ENCODE assay signal across 7 mouse cellular contexts in the genomic region with DNA sequence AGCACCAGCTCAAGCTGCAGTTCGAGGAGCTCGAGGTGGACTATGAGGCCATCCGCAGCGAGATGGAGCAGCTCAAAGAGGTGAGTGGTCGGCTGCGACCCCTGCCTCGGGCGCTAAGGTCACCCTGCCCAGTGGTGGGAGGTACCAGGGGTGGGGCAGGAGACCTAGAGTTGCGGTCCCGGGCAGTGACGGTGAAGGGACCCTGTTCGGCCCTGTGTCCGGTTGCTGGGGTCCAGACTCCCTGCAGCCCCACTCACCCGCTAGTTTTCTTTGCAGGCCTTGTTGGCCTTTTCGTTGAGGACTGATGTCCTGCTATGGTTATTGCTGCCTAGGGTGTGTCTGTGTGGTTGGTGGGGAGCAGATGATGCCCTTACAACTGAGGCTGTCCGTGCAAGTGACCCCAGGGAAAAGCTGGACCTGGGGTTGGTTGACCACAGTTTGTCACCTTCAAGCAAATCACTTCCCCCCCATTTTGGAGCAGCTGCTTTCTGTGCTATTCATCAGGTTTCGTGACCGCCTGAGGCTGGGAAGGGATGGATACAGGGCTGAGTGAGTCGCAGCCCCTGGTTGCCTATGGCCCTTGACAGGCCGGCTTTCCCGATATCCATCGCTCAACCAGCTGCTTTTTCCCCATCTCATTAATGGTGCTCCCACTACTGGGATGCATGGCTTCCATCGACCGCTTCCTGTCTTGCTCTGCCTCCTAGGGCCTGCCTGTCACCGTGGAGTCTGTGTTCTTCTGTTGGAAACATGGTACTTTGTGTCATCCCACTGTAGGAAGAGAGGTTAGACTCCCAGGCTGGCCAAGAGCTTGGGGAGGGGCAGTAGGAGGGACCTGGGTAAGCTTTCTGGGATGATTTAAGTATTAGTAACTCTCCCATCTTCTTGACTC. TPM values are rescaled to one million over a fixed set of nuclear protein-coding genes. Genes with fewer than 3 reads are reported as not detected.
DNase-seq lines count a peak whose midpoint lies in the region; ATAC-seq and TF ChIP-seq lines count a peak whose summit lies in the region.

No protein-coding gene starts in this region.

- DNase-seq in A20 (ENCODE audit: low read depth, low spot score): peak; percentile 42
- DNase-seq in CH12.LX (ENCODE audit: extremely low read depth): no peak
- no peak for DNase-seq in limb, embryonic 14.5 days (ENCODE audit: low spot score)
- DNase-seq in adrenal gland, adult 8-10 months: no peak
- DNase-seq in thymus, postnatal 36 days: no peak

- no peak for TF ChIP-seq EP300 in CH12.LX (IDR thresholded peaks at IDR 0.05; ENCODE audit: low read length)

- H3K9ac ChIP-seq in CH12.LX (ENCODE audit: insufficient read depth, low read depth): peak overlapping the region; percentile 79
- peak overlapping the region; percentile 95 for H3K9ac ChIP-seq in forebrain, embryonic 12.5 days
- H3K9ac ChIP-seq in limb, embryonic 14.5 days (ENCODE audit: low read depth, low read length, severe bottlenecking): peak overlapping the region; percentile 93
- H3K9ac ChIP-seq in neural tube, embryonic 14.5 days (replicated peaks; ENCODE audit: low read depth, low read length): peak overlapping the region; percentile 88

- in situ Hi-C loops in CH12.LX (cut with MboI; ENCODE audit: low pct_ligation_motif_present, low pct_unique_long_range_greater_than_20kb, low sequenced_read_pairs): no loop called here

- 11% methylated on average over 25 of the region's 25 CpGs for WGBS in forebrain, embryonic 12.5 days
- 7% methylated on average over 25 of the region's 25 CpGs for WGBS in limb, embryonic 14.5 days
- 5% methylated on average over 25 of the region's 25 CpGs for WGBS in neural tube, embryonic 14.5 days

- TF ChIP-seq CTCF in CH12.LX (conservative IDR thresholded peaks at IDR 0.05 in 1 of 2, IDR thresholded peaks at IDR 0.05 in 1 of 2; ENCODE audit: low read depth in 2 of 2, low read length in 2 of 2): no peak

- H3K4me3 ChIP-seq in CH12.LX (replicated peaks in 1 of 3; ENCODE audit: low read depth in 2 of 3, low read length in 2 of 3, poor library complexity in 1 of 3): peak overlapping the region; percentile 85 to 100 (median 95)
- H3K4me3 ChIP-seq in forebrain, embryonic 12.5 days (replicated peaks): peak overlapping the region; percentile 88
- H3K4me3 ChIP-seq in limb, embryonic 14.5 days (replicated peaks; ENCODE audit: low read length): peak overlapping the region; percentile 93
- peak overlapping the region; percentile 85 for H3K4me3 ChIP-seq in neural tube, embryonic 14.5 days (ENCODE audit: low read depth, low read length)

- H3K4me2 ChIP-seq in CH12.LX (ENCODE audit: insufficient read depth, low read depth, poor library complexity, severe bottlenecking): peak overlapping the region; percentile 52
- peak overlapping the region; percentile 85 for H3K4me2 ChIP-seq in forebrain, embryonic 12.5 days
- H3K4me2 ChIP-seq in limb, embryonic 14.5 days (replicated peaks; ENCODE audit: low read depth, low read length, severe bottlenecking): peak overlapping the region; percentile 88
- H3K4me2 ChIP-seq in neural tube, embryonic 14.5 days (ENCODE audit: low read depth, low read length): peak overlapping the region; percentile 93

- TF ChIP-seq RAD21 in CH12.LX (IDR thresholded peaks at IDR 0.05; ENCODE audit: low read depth, low read length): no peak

- H3K27me3 ChIP-seq in CH12.LX (replicated peaks): no peaks in the 10 kb centered on the region
- H3K27me3 ChIP-seq in forebrain, embryonic 12.5 days: no peaks in the 10 kb centered on the region
- H3K27me3 ChIP-seq in limb, embryonic 14.5 days (ENCODE audit: control insufficient read depth, insufficient read depth, low read length): no peaks in the 10 kb centered on the region
- no peaks in the 10 kb centered on the region for H3K27me3 ChIP-seq in neural tube, embryonic 14.5 days (ENCODE audit: control insufficient read depth, insufficient read depth, low read length)

- no peaks in the 10 kb centered on the region for H3K9me3 ChIP-seq in CH12.LX (replicated peaks; ENCODE audit: low read length)
- no peaks in the 10 kb centered on the region for H3K9me3 ChIP-seq in forebrain, embryonic 12.5 days
- H3K9me3 ChIP-seq in limb, embryonic 14.5 days (ENCODE audit: control insufficient read depth, low read length): no peaks in the 10 kb centered on the region
- no peaks in the 10 kb centered on the region for H3K9me3 ChIP-seq in neural tube, embryonic 14.5 days (ENCODE audit: control insufficient read depth, low read length)

- no peak for TF ChIP-seq POLR2A in CH12.LX (IDR thresholded peaks at IDR 0.05; ENCODE audit: low read depth, low read length)
- no peak for TF ChIP-seq POLR2A in limb, embryonic 14.5 days (IDR thresholded peaks at IDR 0.05; ENCODE audit: borderline replicate concordance, extremely low read depth, insufficient read depth, insufficient read length)

- dilution Hi-C loops in CH12.LX (cut with MboI; ENCODE audit: extremely low pct_ligation_motif_present, extremely low pct_unique_long_range_greater_than_20kb, low sequenced_read_pairs): no loop called here

- peaks cover 18% of the 10 kb centered on the region; the same call in 1 of the 2 replicates for H3K79me2 ChIP-seq in CH12.LX (replicated peaks; ENCODE audit: control insufficient read depth, extremely low read depth, insufficient read depth, poor library complexity, severe bottlenecking)

- H3K4me1 ChIP-seq in CH12.LX (ENCODE audit: control insufficient read depth in 1 of 2, insufficient read depth in 2 of 2): peaks cover 10 to 60% of the 10 kb centered on the region in 2 experiments
- peaks cover 49% of the 10 kb centered on the region for H3K4me1 ChIP-seq in forebrain, embryonic 12.5 days
- peaks cover 28% of the 10 kb centered on the region for H3K4me1 ChIP-seq in limb, embryonic 14.5 days (ENCODE audit: control insufficient read depth, insufficient read depth, low read length)
- H3K4me1 ChIP-seq in neural tube, embryonic 14.5 days (ENCODE audit: control insufficient read depth, insufficient read depth, low read length): peaks cover 33% of the 10 kb centered on the region

- H3K36me3 ChIP-seq in CH12.LX (replicated peaks in 1 of 2; ENCODE audit: control insufficient read depth in 1 of 2, insufficient read depth in 1 of 2, low read length in 1 of 2): peaks cover 0 to 15% of the 10 kb centered on the region in 2 experiments
- no peaks in the 10 kb centered on the region for H3K36me3 ChIP-seq in forebrain, embryonic 12.5 days (replicated peaks)
- H3K36me3 ChIP-seq in limb, embryonic 14.5 days (ENCODE audit: control insufficient read depth, insufficient read depth, low read length): no peaks in the 10 kb centered on the region
- H3K36me3 ChIP-seq in neural tube, embryonic 14.5 days (ENCODE audit: control insufficient read depth, insufficient read depth, low read length): no peaks in the 10 kb centered on the region

- ATAC-seq in forebrain, embryonic 12.5 days (ENCODE audit: low FRiP score): no peak; the same call in 1 of the 2 replicates
- no peak for ATAC-seq in limb, embryonic 14.5 days (ENCODE audit: low FRiP score, low read depth)
- ATAC-seq in neural tube, embryonic 14.5 days (ENCODE audit: low read depth): no peak; the same call in 1 of the 2 replicates

- no peak overlapping the region for H3K27ac ChIP-seq in CH12.LX (ENCODE audit: insufficient read depth, low read depth)
- peak overlapping the region; percentile 50; the same call in 1 of the 2 replicates for H3K27ac ChIP-seq in forebrain, embryonic 12.5 days
- peak overlapping the region; percentile 71 for H3K27ac ChIP-seq in limb, embryonic 14.5 days (replicated peaks; ENCODE audit: low read depth, low read length)
- peak overlapping the region; percentile 91 for H3K27ac ChIP-seq in neural tube, embryonic 14.5 days (ENCODE audit: low read depth, low read length)

TF ChIP-seq in CH12.LX, 34 proteins besides CTCF, POLR2A, EP300 and RAD21 (continues in another document):
- TF ChIP-seq ETS1 (conservative IDR thresholded peaks at IDR 0.05; ENCODE audit: low read depth, low read length): no peak
- TF ChIP-seq MXI1 (IDR thresholded peaks at IDR 0.05; ENCODE audit: low read depth, low read length): no peak
- no peak for TF ChIP-seq SMC3 (IDR thresholded peaks at IDR 0.05; ENCODE audit: low read depth, low read length)
- TF ChIP-seq MYC (IDR thresholded peaks at IDR 0.05; ENCODE audit: low read depth, low read length): no peak
- no peak for TF ChIP-seq ZC3H11A (IDR thresholded peaks at IDR 0.05; ENCODE audit: low read depth, low read length)
- TF ChIP-seq E2F4 (IDR thresholded peaks at IDR 0.05; ENCODE audit: insufficient replicate concordance, low read depth, low read length): no peak
- TF ChIP-seq USF1 (IDR thresholded peaks at IDR 0.05; ENCODE audit: low read depth, low read length): no peak
- no peak for TF ChIP-seq JUN (IDR thresholded peaks at IDR 0.05; ENCODE audit: insufficient read depth, low read depth, low read length)
- no peak for TF ChIP-seq GABPA (IDR thresholded peaks at IDR 0.05; ENCODE audit: insufficient replicate concordance, low read depth, low read length)
- no peak for TF ChIP-seq UBTF (IDR thresholded peaks at IDR 0.05; ENCODE audit: low read depth, low read length)
- TF ChIP-seq MEF2A (IDR thresholded peaks at IDR 0.05; ENCODE audit: borderline replicate concordance, low read depth, low read length): no peak
- TF ChIP-seq CHD2 (IDR thresholded peaks at IDR 0.05; ENCODE audit: low read length): no peak
- no peak for TF ChIP-seq NELFE (IDR thresholded peaks at IDR 0.05; ENCODE audit: low read depth, low read length)
- no peak for TF ChIP-seq RCOR1 (conservative IDR thresholded peaks at IDR 0.05; ENCODE audit: low read depth, low read length)

RNA-seq across cellular contexts. Expression of a gene that starts 0.7 kb away (rescaled TPM):
- total RNA-seq in CH12.LX (2012; rRNA removed): 21.0 and 21.3 TPM in 2 replicates
- 16.9 and 18.0 TPM in 2 replicates for total RNA-seq in CH12.LX (2014; rRNA removed)
- polyA plus RNA-seq in CH12.LX (2012; ENCODE audit: insufficient read length, low read depth): 26.5 and 27.0 TPM in 2 replicates
- polyA plus RNA-seq in forebrain, embryonic 12.5 days (2016; fragmentation: Nextera tagmentation; extraction: Ambion mirVana): 38.9 and 39.1 TPM in 2 replicates
- polyA plus RNA-seq in limb, embryonic 14.5 days (2012; rRNA removed): 30.5 and 30.7 TPM in 2 replicates
- 30.8 and 34.1 TPM in 2 replicates for polyA plus RNA-seq in limb, embryonic 14.5 days (2014; fragmentation: Nextera tagmentation; extraction: Ambion mirVana)
- 27.6 and 38.6 TPM in 2 replicates for polyA plus RNA-seq in neural tube, embryonic 14.5 days (2014; fragmentation: Nextera tagmentation; extraction: Ambion mirVana)
- 10 to 100 TPM; 37.2 to 48.4 (median 40.9) TPM for total RNA-seq in adrenal gland, adult 8-10 months (2022)

RNA-seq across cellular contexts. Expression of a gene that starts 22.0 kb away (rescaled TPM):
- total RNA-seq in CH12.LX (2012; rRNA removed) (13.6 and 16.1 TPM in 2 replicates), CH12.LX (2014; rRNA removed) (8.7 and 9.5 TPM in 2 replicates)
- polyA plus RNA-seq in CH12.LX (2012; ENCODE audit: insufficient read length, low read depth): 14.5 and 15.9 TPM in 2 replicates
- polyA plus RNA-seq in forebrain, embryonic 12.5 days (2016; fragmentation: Nextera tagmentation; extraction: Ambion mirVana): 1.7 and 2.5 TPM in 2 replicates
- 1.1 and 1.2 TPM in 2 replicates for polyA plus RNA-seq in limb, embryonic 14.5 days (2012; rRNA removed)
- 0.40 and 0.78 TPM in 2 replicates for polyA plus RNA-seq in limb, embryonic 14.5 days (2014; fragmentation: Nextera tagmentation; extraction: Ambion mirVana)
- 2.2 and 2.4 TPM in 2 replicates for polyA plus RNA-seq in neural tube, embryonic 14.5 days (2014; fragmentation: Nextera tagmentation; extraction: Ambion mirVana)
- 1 to 10 TPM; 4.5 to 4.7 (median 4.6) TPM for total RNA-seq in adrenal gland, adult 8-10 months (2022)
